Mouse (Mus musculus) olfactory bulb, adult 2 months (tissue): Measurements from ENCODE around the gene Gm10762. TPM values are rescaled to one million over a fixed set of nuclear protein-coding genes. Genes with fewer than 3 reads are reported as not detected.

Experiments used
- H3K27ac ChIP-seq: fragments of 200-500 bp; 2 replicates; pipeline ENCODE4 v1.5.1; 2012; ENCODE audit warnings: low read depth, low read length; ENCODE audit not compliant: insufficient read depth
- H3K4me1 ChIP-seq: fragments of 200-500 bp; 2 replicates; pipeline ENCODE4 v1.6.1; 2012; ENCODE audit warnings: low read length; ENCODE audit not compliant: control insufficient read depth, insufficient read depth
- H3K4me3 ChIP-seq: fragments of 200-500 bp; 2 replicates; pipeline ENCODE4 v1.5.1; 2012; ENCODE audit warnings: mild to moderate bottlenecking, low read depth, low read length, moderate library complexity; ENCODE audit not compliant: insufficient read depth
- CTCF ChIP-seq: fragments of 200-500 bp; IDR thresholded peaks from 2 replicates; pipeline ENCODE4 v1.5.1; 2012; ENCODE audit warnings: low read depth, mild to moderate bottlenecking, low read length, moderate library complexity; ENCODE audit not compliant: insufficient read depth
- POLR2A ChIP-seq: fragments of 200-500 bp; IDR thresholded peaks from 2 replicates; pipeline ENCODE4 v1.6.1; 2012; ENCODE audit warnings: mild to moderate bottlenecking, low read depth, low read length, moderate library complexity; ENCODE audit not compliant: insufficient read depth
- WGBS: fragments of 180-500 bp; shearing (Covaris S2); methylation state at CpG from one replicate; pipeline ENCODE4 v1.1.7; 2018; 5-methylcytosine and 5-hydroxymethylcytosine counted together
- polyA plus RNA-seq: library from polyadenylated mRNA; stranded (reverse); fragments of >200 nt; gene quantifications from 2 replicates; pipeline ENCODE4 v1.2.4, GENCODE M21; 2012; ENCODE audit warnings: low replicate concordance; ENCODE audit not compliant: missing spikeins, insufficient read depth, insufficient read length

The Gm10762 gene
- polyA plus RNA-seq, 1 experiment = not detected

GRCm38 (mm10) chr2:128928446-128928845 lies 39.1 kb downstream of the Gm10762 start:
- TF ChIP-seq POLR2A = no peak
- no peak for TF ChIP-seq CTCF
- Histone ChIP-seq H3K27ac (no peak overlapping the region), H3K4me1 (no peaks in the 10 kb centered on the region), H3K4me3 (no peak overlapping the region)
- WGBS = 82% methylated on average over 3 of the region's 3 CpGs

- Histone ChIP-seq H3K4me1 (no peaks in the 10 kb centered on the region), H3K27ac (no peak overlapping the region), H3K4me3 (no peak overlapping the region)
- 93% methylated on average over 4 of the region's 4 CpGs for WGBS
- no peak for TF ChIP-seq POLR2A
These were observed 42.7 kb downstream of the Gm10762 start for GRCm38 (mm10) chr2:128924799-128925198.

Other genes with a start within 250 kb of the Gm10762 start
- gene Tmem87b, start 149.6 kb downstream of the Gm10762 start, polyA plus RNA-seq = not detected in 2 replicates
- gene Fbln7, start 104.7 kb downstream of the Gm10762 start, polyA plus RNA-seq = not detected in 2 replicates
- gene Zc3h8, start 23.6 kb downstream of the Gm10762 start, polyA plus RNA-seq = not detected in 2 replicates
- gene Zc3h6, start 323 bp downstream of the Gm10762 start, polyA plus RNA-seq = not detected in 2 replicates
- gene Vinac1, start 80.4 kb upstream of the Gm10762 start, polyA plus RNA-seq = not detected in 2 replicates
- gene Ttl, start 98.2 kb upstream of the Gm10762 start, polyA plus RNA-seq = not detected in 2 replicates
- gene Polr1b, start 133.3 kb upstream of the Gm10762 start, polyA plus RNA-seq = not detected in 2 replicates
- not detected in 2 replicates for gene Chchd5, start 162.0 kb upstream of the Gm10762 start, polyA plus RNA-seq
- gene Slc20a1, start 231.0 kb upstream of the Gm10762 start, polyA plus RNA-seq = 298 TPM in 1 of 2 replicates, not detected in the other